Comparison of ENCODE assay signal across 18 mouse cellular contexts in genomic region chr12:57549667-57550160, GRCm38 (mm10). TPM values are rescaled to one million over a fixed set of nuclear protein-coding genes. Genes with fewer than 3 reads are reported as not detected.
DNase-seq lines count a peak whose midpoint lies in the region; ATAC-seq and TF ChIP-seq lines count a peak whose summit lies in the region.
"Had no signal": no experiment of that assay in that cellular context is flagged by ENCODE, and none has a peak within 500 bp of the region (broad histone marks: within the 10 kb centered on the region; RNA-seq: fewer than 3 reads in every experiment).

No protein-coding gene starts in this region.

- peaks cover 87% of the 10 kb centered on the region for H3K27me3 ChIP-seq in lung, embryonic 14.5 days (ENCODE audit: insufficient read depth, low read length)
- peaks cover 37% of the 10 kb centered on the region for H3K27me3 ChIP-seq in ES-Bruce4 (ENCODE audit: control insufficient read depth, insufficient read depth, low read length, poor library complexity, severe bottlenecking)
- peaks cover 91% of the 10 kb centered on the region for H3K27me3 ChIP-seq in limb, embryonic 11.5 days (ENCODE audit: control insufficient read depth, insufficient read depth, low read length)
- H3K27me3 ChIP-seq: CH12.LX had no signal

- TF ChIP-seq POLR2A in ES-Bruce4 (IDR thresholded peaks at IDR 0.05; ENCODE audit: insufficient read depth, low read length), result no peak

- WGBS in lung, embryonic 14.5 days, result 3% methylated on average over 15 of the region's 15 CpGs
- WGBS in limb, embryonic 11.5 days, result 1% methylated on average over 15 of the region's 15 CpGs

- TF ChIP-seq CTCF in lung, embryonic 14.5 days (IDR thresholded peaks at IDR 0.05; ENCODE audit: low read depth), result no peak
- TF ChIP-seq CTCF in ES-Bruce4 (IDR thresholded peaks at IDR 0.05; ENCODE audit: low read depth, low read length), result no peak

- H3K36me3 ChIP-seq in lung, embryonic 14.5 days (ENCODE audit: insufficient read depth), result no peaks in the 10 kb centered on the region
- no peaks in the 10 kb centered on the region for H3K36me3 ChIP-seq in ES-Bruce4 (ENCODE audit: control insufficient read depth, insufficient read depth, low read length, poor library complexity, severe bottlenecking)
- no peaks in the 10 kb centered on the region for H3K36me3 ChIP-seq in limb, embryonic 11.5 days (ENCODE audit: control insufficient read depth, insufficient read depth, low read length)
- H3K36me3 ChIP-seq: embryonic facial prominence, embryonic 13.5 days; limb, embryonic 15.5 days had no signal

- H3K4me3 ChIP-seq in lung, embryonic 14.5 days (ENCODE audit: low read depth, low read length), result peak overlapping the region; percentile 58
- peak overlapping the region; percentile 9; the same call in 1 of the 2 replicates for H3K4me3 ChIP-seq in ES-Bruce4 (ENCODE audit: low read depth, low read length)
- no peak overlapping the region for H3K4me3 ChIP-seq in limb, embryonic 11.5 days (ENCODE audit: low read depth, low read length)
- H3K4me3 ChIP-seq: embryonic facial prominence, embryonic 13.5 days; layer of hippocampus, adult 2 months; limb, embryonic 15.5 days had no signal

- peaks cover 4% of the 10 kb centered on the region; the same call in 1 of the 2 replicates for H3K4me1 ChIP-seq in lung, embryonic 14.5 days (ENCODE audit: insufficient read depth)
- no peaks in the 10 kb centered on the region for H3K4me1 ChIP-seq in ES-Bruce4 (ENCODE audit: control insufficient read depth, insufficient read depth, low read length)
- H3K4me1 ChIP-seq in limb, embryonic 11.5 days (ENCODE audit: control insufficient read depth, insufficient read depth, low read length), result peaks cover 6% of the 10 kb centered on the region

- DNase-seq in embryo, embryonic 11 days, result peak; percentile 14
- DNase-seq in embryo, embryonic 9.5 days (ENCODE audit: extremely low spot score), result no peak
- no peak for DNase-seq in lung, embryonic 14.5 days
- no peak for DNase-seq in lung, postnatal 25 days (ENCODE audit: low spot score)
- peak; percentile 49 for DNase-seq in limb, embryonic 11.5 days (ENCODE audit: low spot score)
- no peak for DNase-seq in right cerebral cortex, postnatal 14 days
- DNase-seq: thymus, adult 2 months had no signal

- peak overlapping the region; percentile 75 for H3K4me2 ChIP-seq in lung, embryonic 14.5 days
- H3K4me2 ChIP-seq in limb, embryonic 11.5 days (ENCODE audit: low read depth, severe bottlenecking), result no peak overlapping the region
- H3K4me2 ChIP-seq: embryonic facial prominence, embryonic 13.5 days; limb, embryonic 15.5 days had no signal

- no peak for ATAC-seq in lung, embryonic 14.5 days (ENCODE audit: insufficient read depth)
- ATAC-seq in limb, embryonic 11.5 days (ENCODE audit: insufficient number of reproducible peaks, low FRiP score, low TSS enrichment, low read depth), result no peak
- no peak for ATAC-seq in megakaryocyte progenitor cell, adult 5-6 weeks (replicated peaks; ENCODE audit: poor library complexity)
- ATAC-seq: hindbrain, postnatal 0 days; Patski had no signal

- no peaks in the 10 kb centered on the region for H3K9me3 ChIP-seq in lung, embryonic 14.5 days (ENCODE audit: low read depth, low read length)
- H3K9me3 ChIP-seq in ES-Bruce4 (replicated peaks; ENCODE audit: control insufficient read depth, insufficient read depth, low read length, poor library complexity, severe bottlenecking), result no peaks in the 10 kb centered on the region
- no peaks in the 10 kb centered on the region for H3K9me3 ChIP-seq in limb, embryonic 11.5 days (ENCODE audit: control insufficient read depth, low read length)
- H3K9me3 ChIP-seq: embryonic facial prominence, embryonic 13.5 days; limb, embryonic 15.5 days had no signal

- peak overlapping the region; percentile 24; the same call in 1 of the 2 replicates for H3K27ac ChIP-seq in lung, embryonic 14.5 days (ENCODE audit: low read depth)
- no peak overlapping the region for H3K27ac ChIP-seq in ES-Bruce4 (ENCODE audit: insufficient read depth, low read length)
- H3K27ac ChIP-seq in limb, embryonic 11.5 days (replicated peaks; ENCODE audit: low read depth, low read length), result no peak overlapping the region
- H3K27ac ChIP-seq: embryonic facial prominence, embryonic 13.5 days; hindbrain, postnatal 0 days; layer of hippocampus, adult 2 months; limb, embryonic 15.5 days; macrophage had no signal

- TF ChIP-seq EP300 in ES-Bruce4 (IDR thresholded peaks at IDR 0.05; ENCODE audit: insufficient read depth, low read depth, low read length), result no peak

- H3K9ac ChIP-seq in lung, embryonic 14.5 days, result peak overlapping the region; percentile 80
- H3K9ac ChIP-seq in ES-Bruce4 (ENCODE audit: low read depth, poor library complexity, severe bottlenecking), result no peak overlapping the region
- H3K9ac ChIP-seq in limb, embryonic 11.5 days (ENCODE audit: low read length), result no peak overlapping the region
- H3K9ac ChIP-seq: embryonic facial prominence, embryonic 13.5 days; limb, embryonic 15.5 days had no signal

RNA-seq across cellular contexts. Expression of gene Foxa1, which starts 3.0 kb away (rescaled TPM):
- 21.1 and 22.5 TPM in 2 replicates for polyA plus RNA-seq in lung, embryonic 14.5 days (2014; fragmentation: Nextera tagmentation; extraction: Ambion mirVana)
- polyA plus RNA-seq in ES-Bruce4 (2011; ENCODE audit: insufficient read depth, insufficient read length, low read depth, missing spikeins), result 0.62 and 0.85 TPM in 2 replicates
- not detected in 2 replicates for polyA plus RNA-seq in limb, embryonic 11.5 days (2014; fragmentation: Nextera tagmentation; extraction: Ambion mirVana)
- 0.47 TPM in 1 of 2 replicates, not detected in the other for total RNA-seq in megakaryocyte progenitor cell, adult 5-6 weeks (2015)
- not detected in 2 replicates for total RNA-seq in megakaryocyte progenitor cell, adult 5-6 weeks (2017)
- total RNA-seq: CH12.LX; layer of hippocampus, adult 2 months had no signal
- polyA plus RNA-seq: heart, postnatal 0 days; limb, embryonic 15.5 days; macrophage had no signal

RNA-seq across cellular contexts. Expression of gene Ttc6, which starts 14.2 kb away (rescaled TPM):
- 6.9 and 7.3 TPM in 2 replicates for polyA plus RNA-seq in lung, embryonic 14.5 days (2014; fragmentation: Nextera tagmentation; extraction: Ambion mirVana)
- 0.22 and 0.24 TPM in 2 replicates for polyA plus RNA-seq in ES-Bruce4 (2011; ENCODE audit: insufficient read depth, insufficient read length, low read depth, missing spikeins)
- polyA plus RNA-seq in limb, embryonic 11.5 days (2014; fragmentation: Nextera tagmentation; extraction: Ambion mirVana), result 0.06 and 0.28 TPM in 2 replicates
- total RNA-seq in megakaryocyte progenitor cell, adult 5-6 weeks (2015), result not detected in 2 replicates
- total RNA-seq in megakaryocyte progenitor cell, adult 5-6 weeks (2017), result not detected in 2 replicates
- total RNA-seq: adrenal gland, postnatal 4 days; CH12.LX had no signal
- polyA plus RNA-seq: heart, postnatal 0 days; macrophage had no signal

Comparison
In these comparisons a context has a peak if more than half of its experiments do, and no peak if none do; other contexts are left out.
1. DNase-seq: peak in embryo, embryonic 11 days (single experiment) and limb, embryonic 11.5 days (single experiment); none in embryo, embryonic 9.5 days (single experiment), lung, embryonic 14.5 days (single experiment), lung, postnatal 25 days (single experiment) and right cerebral cortex, postnatal 14 days (single experiment).
2. RNA of gene Foxa1, which starts 3.0 kb away (polyA plus RNA-seq): 21.1 to 22.5 TPM in lung, embryonic 14.5 days; 0.62 to 0.85 TPM in ES-Bruce4 and not detected in limb, embryonic 11.5 days; every median in the first group is over 10 times any median in the second.